Mouse (Mus musculus) neural tube, embryonic 12.5 days (tissue): ENCODE measurements around the gene Pcare. TPM values are rescaled to one million over a fixed set of nuclear protein-coding genes. Genes with fewer than 3 reads are reported as not detected.

Experiments
- ATAC-seq: fragments of 200-750 bp; cut with Nextera tagmentation; 2 replicates; pipeline ENCODE4 v1.8.0; 2017; ENCODE audit warnings: low read depth, mild to moderate bottlenecking, moderate TSS enrichment, moderate library complexity; ENCODE audit not compliant: low FRiP score
- H3K27ac ChIP-seq: fragments of 300-500 bp; sonication (generic); 2 replicates; pipeline ENCODE4 v1.5.1; 2016
- H3K27me3 ChIP-seq: fragments of 300-500 bp; sonication (generic); replicated peaks from 2 replicates; pipeline ENCODE4 v1.6.1; 2016; ENCODE audit warnings: mild to moderate bottlenecking
- H3K36me3 ChIP-seq: fragments of 300-500 bp; sonication (generic); 2 replicates; pipeline ENCODE4 v1.6.1; 2016; ENCODE audit warnings: mild to moderate bottlenecking
- H3K4me1 ChIP-seq: fragments of 300-500 bp; sonication (generic); 2 replicates; pipeline ENCODE4 v1.6.1; 2016
- H3K4me2 ChIP-seq: fragments of 300-500 bp; sonication (generic); replicated peaks from 2 replicates; pipeline ENCODE4 v1.6.1; 2016; ENCODE audit warnings: mild to moderate bottlenecking
- H3K4me3 ChIP-seq: fragments of 300-500 bp; sonication (generic); 2 replicates; pipeline ENCODE4 v1.5.1; 2016
- H3K9ac ChIP-seq: fragments of 300-500 bp; sonication (generic); 2 replicates; pipeline ENCODE4 v1.6.1; 2016; ENCODE audit warnings: mild to moderate bottlenecking
- H3K9me3 ChIP-seq: fragments of 300-500 bp; sonication (generic); 2 replicates; pipeline ENCODE4 v1.6.1; 2016; ENCODE audit warnings: mild to moderate bottlenecking
- WGBS: fragments of 180-500 bp; shearing (Covaris S2); methylation state at CpG from one replicate; pipeline ENCODE4 v1.1.7; 2016; 5-methylcytosine and 5-hydroxymethylcytosine counted together
- polyA plus RNA-seq: library from polyadenylated mRNA; unstranded; fragments of >200 nt; fragmentation: Nextera tagmentation; extraction: Ambion mirVana; gene quantifications from 2 replicates; pipeline ENCODE4 v1.2.1, GENCODE M21; 2016

The Pcare gene
- not detected in 2 replicates for polyA plus RNA-seq

- Histone ChIP-seq H3K4me3 (no peak within 1 kb of the TSS), H3K27me3 (no peaks in the 10 kb centered on the region), H3K9ac (no peak within 1 kb of the TSS), H3K4me1 (no peaks in the 10 kb centered on the region; the same call in 1 of the 2 replicates), H3K36me3 (no peaks in the 10 kb centered on the region), H3K27ac (no peak within 1 kb of the TSS), H3K9me3 (no peaks in the 10 kb centered on the region), H3K4me2 (no peak within 1 kb of the TSS)
- 86% methylated on average over 10 of the region's 10 CpGs for WGBS
- no peak for ATAC-seq
Observed at GRCm38 (mm10) chr17:71752831-71753230, at the start of gene Pcare. TSS of gene Pcare (minus strand) at chr17:71752894.

- peaks cover 29% of the 10 kb centered on the region for H3K36me3 ChIP-seq
- H3K9me3 ChIP-seq = no peaks in the 10 kb centered on the region
- H3K9ac ChIP-seq = no peak overlapping the region
- H3K27ac ChIP-seq = no peak overlapping the region
- 88% methylated on average over 15 of the region's 15 CpGs for WGBS
- H3K4me2 ChIP-seq = no peak overlapping the region
- no peak overlapping the region for H3K4me3 ChIP-seq
- H3K27me3 ChIP-seq = no peaks in the 10 kb centered on the region
- ATAC-seq = no peak
- H3K4me1 ChIP-seq = no peaks in the 10 kb centered on the region
Observed at GRCm38 (mm10) chr17:71795521-71796205, 43.0 kb upstream of the Pcare start.

GRCm38 (mm10) chr17:71791622-71792021, 38.9 kb upstream of the Pcare start:
- WGBS = 91% methylated on average over 4 of the region's 4 CpGs
- Histone ChIP-seq H3K9me3 (no peaks in the 10 kb centered on the region), H3K9ac (no peak overlapping the region), H3K27me3 (no peaks in the 10 kb centered on the region), H3K4me3 (no peak overlapping the region), H3K4me2 (no peak overlapping the region), H3K36me3 (peaks cover 31% of the 10 kb centered on the region), H3K27ac (no peak overlapping the region), H3K4me1 (no peaks in the 10 kb centered on the region)
- no peak for ATAC-seq

GRCm38 (mm10) chr17:71791109-71791508, 38.4 kb upstream of the Pcare start:
- no peak for ATAC-seq
- H3K9ac ChIP-seq = no peak overlapping the region
- no peak overlapping the region for H3K4me3 ChIP-seq
- 90% methylated on average over 4 of the region's 4 CpGs for WGBS
- H3K9me3 ChIP-seq = no peaks in the 10 kb centered on the region
- peaks cover 31% of the 10 kb centered on the region for H3K36me3 ChIP-seq
- no peak overlapping the region for H3K27ac ChIP-seq
- no peak overlapping the region for H3K4me2 ChIP-seq
- H3K27me3 ChIP-seq = no peaks in the 10 kb centered on the region
- H3K4me1 ChIP-seq = no peaks in the 10 kb centered on the region

- ATAC-seq = no peak
- Histone ChIP-seq H3K4me2 (no peak overlapping the region), H3K9ac (no peak overlapping the region), H3K4me1 (peaks cover 10% of the 10 kb centered on the region), H3K36me3 (peaks cover 3% of the 10 kb centered on the region; the same call in 1 of the 2 replicates), H3K27ac (no peak overlapping the region), H3K9me3 (no peaks in the 10 kb centered on the region), H3K27me3 (no peaks in the 10 kb centered on the region), H3K4me3 (no peak overlapping the region)
Observed at GRCm38 (mm10) chr17:71786456-71786855, 33.8 kb upstream of the Pcare start.

GRCm38 (mm10) chr17:71783366-71783735, 30.7 kb upstream of the Pcare start:
- ATAC-seq = no peak
- H3K9ac ChIP-seq = peak overlapping the region; percentile 87
- peaks cover 10% of the 10 kb centered on the region for H3K4me1 ChIP-seq
- no peaks in the 10 kb centered on the region for H3K36me3 ChIP-seq
- H3K4me2 ChIP-seq = peak overlapping the region; percentile 89
- H3K9me3 ChIP-seq = peaks cover 2% of the 10 kb centered on the region; the same call in 1 of the 2 replicates
- WGBS = 12% methylated on average over 10 of the region's 10 CpGs
- H3K27me3 ChIP-seq = no peaks in the 10 kb centered on the region
- H3K4me3 ChIP-seq = peak overlapping the region; percentile 93
- no peak overlapping the region for H3K27ac ChIP-seq

- H3K36me3 ChIP-seq = no peaks in the 10 kb centered on the region
- peak; percentile 83 for ATAC-seq
- under 1% methylated on average over 59 of the region's 59 CpGs for WGBS
- peak overlapping the region; percentile 93 for H3K4me3 ChIP-seq
- H3K9ac ChIP-seq = peak overlapping the region; percentile 87
- peak overlapping the region; percentile 89 for H3K4me2 ChIP-seq
- H3K27ac ChIP-seq = no peak overlapping the region
- no peaks in the 10 kb centered on the region for H3K27me3 ChIP-seq
- H3K4me1 ChIP-seq = peaks cover 10% of the 10 kb centered on the region
- peaks cover 6% of the 10 kb centered on the region; the same call in 1 of the 2 replicates for H3K9me3 ChIP-seq
Observed at GRCm38 (mm10) chr17:71782699-71783365, 30.1 kb upstream of the Pcare start.

GRCm38 (mm10) chr17:71782242-71782698, 29.6 kb upstream of the Pcare start:
- peak; percentile 91 for ATAC-seq
- WGBS = 2% methylated on average over 17 of the region's 29 CpGs
- Histone ChIP-seq H3K4me2 (peak overlapping the region; percentile 89), H3K4me3 (peak overlapping the region; percentile 93), H3K27ac (no peak overlapping the region), H3K9me3 (peaks cover 6% of the 10 kb centered on the region; the same call in 1 of the 2 replicates), H3K9ac (peak overlapping the region; percentile 87), H3K4me1 (peaks cover 10% of the 10 kb centered on the region), H3K27me3 (no peaks in the 10 kb centered on the region), H3K36me3 (no peaks in the 10 kb centered on the region)

GRCm38 (mm10) chr17:71780945-71781344, 28.3 kb upstream of the Pcare start:
- peaks cover 10% of the 10 kb centered on the region for H3K4me1 ChIP-seq
- no peak overlapping the region for H3K9ac ChIP-seq
- H3K9me3 ChIP-seq = peaks cover 6% of the 10 kb centered on the region; the same call in 1 of the 2 replicates
- ATAC-seq = no peak
- no peak overlapping the region for H3K4me3 ChIP-seq
- H3K36me3 ChIP-seq = no peaks in the 10 kb centered on the region
- H3K27ac ChIP-seq = no peak overlapping the region
- no peaks in the 10 kb centered on the region for H3K27me3 ChIP-seq
- WGBS = 93% methylated on average over 4 of the region's 4 CpGs
- no peak overlapping the region for H3K4me2 ChIP-seq

- H3K4me1 ChIP-seq = peaks cover 10% of the 10 kb centered on the region
- no peaks in the 10 kb centered on the region for H3K27me3 ChIP-seq
- no peak for ATAC-seq
- no peak overlapping the region for H3K4me2 ChIP-seq
- peaks cover 6% of the 10 kb centered on the region; the same call in 1 of the 2 replicates for H3K9me3 ChIP-seq
- WGBS = 79% methylated on average over 2 of the region's 2 CpGs
- H3K27ac ChIP-seq = no peak overlapping the region
- H3K36me3 ChIP-seq = no peaks in the 10 kb centered on the region
- H3K9ac ChIP-seq = no peak overlapping the region
- H3K4me3 ChIP-seq = no peak overlapping the region
Observed at GRCm38 (mm10) chr17:71780490-71780889, 27.8 kb upstream of the Pcare start.

- 68% methylated on average over 3 of the region's 3 CpGs for WGBS
- H3K27me3 ChIP-seq = no peaks in the 10 kb centered on the region
- peaks cover 6% of the 10 kb centered on the region; the same call in 1 of the 2 replicates for H3K9me3 ChIP-seq
- no peaks in the 10 kb centered on the region for H3K36me3 ChIP-seq
- H3K4me3 ChIP-seq = no peak overlapping the region
- no peak for ATAC-seq
- no peak overlapping the region for H3K9ac ChIP-seq
- H3K4me1 ChIP-seq = peaks cover 9% of the 10 kb centered on the region
- no peak overlapping the region for H3K27ac ChIP-seq
- no peak overlapping the region for H3K4me2 ChIP-seq
Observed at GRCm38 (mm10) chr17:71778696-71779095, 26.0 kb upstream of the Pcare start.

GRCm38 (mm10) chr17:71775279-71775678, 22.6 kb upstream of the Pcare start:
- WGBS = 86% methylated on average over 4 of the region's 4 CpGs
- Histone ChIP-seq H3K27ac (no peak overlapping the region), H3K9ac (no peak overlapping the region), H3K9me3 (peaks cover 6% of the 10 kb centered on the region; the same call in 1 of the 2 replicates), H3K27me3 (no peaks in the 10 kb centered on the region), H3K4me2 (no peak overlapping the region), H3K36me3 (no peaks in the 10 kb centered on the region), H3K4me3 (no peak overlapping the region), H3K4me1 (no peaks in the 10 kb centered on the region)
- ATAC-seq = no peak
